Comparison of ENCODE assay signal across 20 mouse cellular contexts in genomic region chr1:153997201-153998181, GRCm38 (mm10).
DNase-seq lines count a peak whose midpoint lies in the region; ATAC-seq lines count a peak whose summit lies in the region.
"Had no signal": no experiment of that assay in that cellular context is flagged by ENCODE, and none has a peak within 500 bp of the region (broad histone marks: within the 10 kb centered on the region; RNA-seq: fewer than 3 reads in every experiment).

No protein-coding gene starts in this region.

- peaks cover 18% of the 10 kb centered on the region for H3K4me1 ChIP-seq in midbrain, embryonic 10.5 days
- no peaks in the 10 kb centered on the region for H3K4me1 ChIP-seq in midbrain, embryonic 13.5 days (replicated peaks)
- no peaks in the 10 kb centered on the region for H3K4me1 ChIP-seq in kidney, embryonic 16.5 days (ENCODE audit: insufficient read depth, low read length)
- H3K4me1 ChIP-seq: heart, embryonic 10.5 days; stomach, embryonic 15.5 days had no signal

- H3K9me3 ChIP-seq in midbrain, embryonic 10.5 days (replicated peaks): peaks cover 8% of the 10 kb centered on the region; the same call in 1 of the 2 replicates
- H3K9me3 ChIP-seq in midbrain, embryonic 13.5 days: no peaks in the 10 kb centered on the region
- H3K9me3 ChIP-seq in kidney, embryonic 16.5 days (ENCODE audit: low read length): peaks cover 6% of the 10 kb centered on the region
- H3K9me3 ChIP-seq: heart, embryonic 10.5 days; liver, embryonic 15.5 days; stomach, embryonic 15.5 days had no signal

- peak overlapping the region; percentile 63 for H3K27ac ChIP-seq in midbrain, embryonic 10.5 days (replicated peaks)
- H3K27ac ChIP-seq in midbrain, embryonic 13.5 days: no peak overlapping the region
- H3K27ac ChIP-seq in kidney, embryonic 16.5 days (ENCODE audit: low read length): no peak overlapping the region
- H3K27ac ChIP-seq: heart, embryonic 10.5 days; kidney, postnatal 0 days; limb, embryonic 13.5 days; liver, embryonic 15.5 days; stomach, embryonic 15.5 days had no signal

- no peak for ATAC-seq in midbrain, embryonic 13.5 days
- no peak for ATAC-seq in kidney, embryonic 16.5 days (ENCODE audit: low FRiP score, low TSS enrichment)
- ATAC-seq: hindbrain, embryonic 16.5 days; intestine, postnatal 0 days had no signal

- H3K27me3 ChIP-seq in midbrain, embryonic 10.5 days (ENCODE audit: low read depth, poor library complexity, severe bottlenecking): no peaks in the 10 kb centered on the region
- H3K27me3 ChIP-seq in midbrain, embryonic 13.5 days: no peaks in the 10 kb centered on the region
- H3K27me3 ChIP-seq in kidney, embryonic 16.5 days (ENCODE audit: insufficient read depth, low read length): no peaks in the 10 kb centered on the region
- H3K27me3 ChIP-seq: limb, embryonic 13.5 days; liver, embryonic 15.5 days; stomach, embryonic 15.5 days had no signal

- H3K4me3 ChIP-seq in midbrain, embryonic 10.5 days: no peak overlapping the region
- no peak overlapping the region for H3K4me3 ChIP-seq in midbrain, embryonic 13.5 days (replicated peaks)
- no peak overlapping the region for H3K4me3 ChIP-seq in kidney, embryonic 16.5 days (ENCODE audit: low read length)
- H3K4me3 ChIP-seq: heart, embryonic 10.5 days; limb, embryonic 13.5 days; liver, embryonic 15.5 days; myocyte; stomach, embryonic 15.5 days had no signal

- 61% methylated on average over 15 of the region's 15 CpGs for WGBS in midbrain, embryonic 10.5 days
- WGBS in midbrain, embryonic 13.5 days: 58% methylated on average over 15 of the region's 15 CpGs
- WGBS in kidney, embryonic 16.5 days: 52% methylated on average over 15 of the region's 15 CpGs

- H3K9ac ChIP-seq in midbrain, embryonic 13.5 days (replicated peaks): no peak overlapping the region
- H3K9ac ChIP-seq in kidney, embryonic 16.5 days (replicated peaks; ENCODE audit: low read length): no peak overlapping the region
- H3K9ac ChIP-seq: limb, embryonic 13.5 days; liver, embryonic 15.5 days; stomach, embryonic 15.5 days had no signal

- no peak overlapping the region for H3K4me2 ChIP-seq in midbrain, embryonic 13.5 days (replicated peaks)
- H3K4me2 ChIP-seq in kidney, embryonic 16.5 days (replicated peaks; ENCODE audit: low read depth, low read length): no peak overlapping the region
- H3K4me2 ChIP-seq: limb, embryonic 13.5 days; liver, embryonic 15.5 days; stomach, embryonic 15.5 days had no signal

- H3K36me3 ChIP-seq in midbrain, embryonic 10.5 days: no peaks in the 10 kb centered on the region
- no peaks in the 10 kb centered on the region for H3K36me3 ChIP-seq in midbrain, embryonic 13.5 days
- H3K36me3 ChIP-seq in kidney, embryonic 16.5 days (ENCODE audit: insufficient read depth, low read length): no peaks in the 10 kb centered on the region
- H3K36me3 ChIP-seq: heart, embryonic 10.5 days; limb, embryonic 13.5 days; liver, embryonic 15.5 days; stomach, embryonic 15.5 days had no signal

- DNase-seq in cerebellum, adult 11-12 months: peak; percentile 30
- DNase-seq in cerebellum, postnatal 10 days: no peak
- DNase-seq in layer of hippocampus, adult 18-20 months (ENCODE audit: low spot score in 2 of 2): peak; percentile 9 to 69
- DNase-seq in layer of hippocampus, postnatal 25 days (ENCODE audit: extremely low spot score in 1 of 2, low spot score in 1 of 2): no peak
- DNase-seq in midbrain, embryonic 10.5 days (ENCODE audit: low spot score): no peak
- DNase-seq in layer of hippocampus, adult 9-11 months: peak; percentile 81
- DNase-seq: adrenal gland, adult 8-10 months; gastrocnemius, postnatal 25 days; heart, postnatal 10 days; midbrain, embryonic 14.5 days had no signal

Comparison
In these comparisons a context has a peak if more than half of its experiments do, and no peak if none do; other contexts are left out.
1. DNase-seq: peak in cerebellum, adult 11-12 months (single experiment), layer of hippocampus, adult 18-20 months (2 of 2) and layer of hippocampus, adult 9-11 months (single experiment); none in cerebellum, postnatal 10 days (0 of 2), layer of hippocampus, postnatal 25 days (0 of 2) and midbrain, embryonic 10.5 days (single experiment).